Mouse (Mus musculus): ENCODE data around the gene Asb5.
"Not testable (repeated sequence)": the region's sequence is repeated elsewhere in the genome, so short reads cannot be mapped to it uniquely, and the experiment has no call there.

Asb5 gene

GRCm38 (mm10) chr8:54548383-54548782 lies 19.0 kb downstream of the Asb5 start:
- no peak for DNase-seq

DNA sequence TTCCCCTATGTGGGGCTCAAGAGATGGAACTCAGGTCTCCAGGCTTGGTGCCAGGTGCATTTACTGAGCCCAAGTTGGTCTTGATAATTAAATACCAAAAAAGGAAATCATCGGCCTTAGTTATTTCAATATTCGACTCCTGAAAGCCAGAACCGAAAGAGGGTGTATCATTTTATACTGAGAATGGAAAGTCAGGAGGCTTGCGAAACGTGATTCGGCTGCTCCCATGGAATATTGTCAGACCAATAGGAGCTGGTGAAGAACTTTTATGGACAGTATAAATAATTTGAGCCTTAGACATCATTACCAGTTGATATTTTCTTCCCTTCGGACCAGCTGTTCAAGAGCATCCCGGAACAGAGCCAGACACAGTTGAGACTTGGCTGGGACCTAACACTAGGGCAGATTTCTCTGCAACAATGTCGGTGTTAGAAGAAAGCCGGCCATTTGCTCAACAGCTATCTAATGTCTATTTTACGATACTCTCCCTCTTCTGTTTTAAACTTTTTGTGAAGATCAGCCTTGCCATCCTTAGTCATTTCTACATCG lies 20.7 kb downstream of the Asb5 start:
- DNase-seq, result no peak

DNA sequence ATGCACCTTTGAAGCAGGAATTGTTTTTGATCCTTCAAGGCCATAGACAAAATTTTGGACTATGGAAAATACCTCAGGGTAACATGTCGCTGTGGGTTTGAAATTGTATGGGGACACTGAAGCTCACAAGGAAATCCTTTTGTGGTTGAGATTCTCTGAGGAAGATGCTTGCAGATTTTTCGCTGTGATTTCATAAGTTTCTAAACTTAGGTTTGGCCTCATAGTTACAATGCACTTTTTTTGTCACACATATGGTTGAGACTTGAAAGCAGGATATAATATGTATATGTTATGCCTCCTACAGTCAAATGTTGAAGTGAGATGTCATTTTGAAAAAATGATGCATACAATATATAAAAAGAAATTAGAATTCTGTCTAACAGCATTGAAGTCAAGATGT lies 25.5 kb downstream of the Asb5 start:
- no peak for DNase-seq

DNA sequence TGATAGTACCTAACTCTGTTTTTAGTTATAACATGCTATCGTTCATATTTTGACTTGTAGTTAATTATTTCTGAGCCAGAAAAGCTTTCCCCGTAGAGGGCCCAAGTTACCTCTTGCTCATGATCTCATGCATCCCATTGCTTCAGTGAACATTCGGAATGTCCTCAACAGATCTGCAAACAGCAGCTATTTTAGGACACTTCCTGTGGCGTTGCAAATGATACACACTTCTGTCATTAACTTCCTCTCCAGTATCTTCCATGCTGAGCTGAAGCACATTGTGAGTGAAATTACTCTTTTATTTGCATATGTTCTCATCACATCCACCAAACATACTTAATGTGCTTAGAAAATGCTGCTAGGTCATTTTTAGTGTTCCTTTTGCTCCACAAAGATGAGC lies 32.8 kb downstream of the Asb5 start:
- DNase-seq, result no peak

GRCm38 (mm10) chr8:54565181-54565580 lies 35.8 kb downstream of the Asb5 start:
- no peak for DNase-seq

GRCm38 (mm10) chr8:54565603-54566260 lies 36.4 kb downstream of the Asb5 start:
- no peak for DNase-seq

DNA sequence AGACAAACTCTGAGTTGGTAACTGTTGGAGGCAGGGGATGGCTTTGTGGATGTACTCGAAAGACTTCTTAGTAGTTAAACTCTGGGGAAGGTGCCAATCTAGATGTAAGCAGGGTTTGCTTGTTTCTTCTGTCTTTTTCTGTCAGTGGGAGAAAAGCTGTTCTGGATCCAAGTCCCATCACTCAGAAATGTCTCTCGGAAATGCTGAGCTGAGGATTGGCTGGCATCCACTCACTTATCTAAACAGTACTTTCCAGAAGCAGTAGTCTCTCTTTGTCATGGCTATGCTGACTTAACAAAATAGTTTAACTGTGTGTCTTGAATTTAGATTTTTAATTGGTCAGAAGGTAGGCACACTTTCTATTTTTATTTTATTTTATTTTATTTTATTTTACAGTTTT lies 37.8 kb downstream of the Asb5 start:
- no peak for DNase-seq

DNA sequence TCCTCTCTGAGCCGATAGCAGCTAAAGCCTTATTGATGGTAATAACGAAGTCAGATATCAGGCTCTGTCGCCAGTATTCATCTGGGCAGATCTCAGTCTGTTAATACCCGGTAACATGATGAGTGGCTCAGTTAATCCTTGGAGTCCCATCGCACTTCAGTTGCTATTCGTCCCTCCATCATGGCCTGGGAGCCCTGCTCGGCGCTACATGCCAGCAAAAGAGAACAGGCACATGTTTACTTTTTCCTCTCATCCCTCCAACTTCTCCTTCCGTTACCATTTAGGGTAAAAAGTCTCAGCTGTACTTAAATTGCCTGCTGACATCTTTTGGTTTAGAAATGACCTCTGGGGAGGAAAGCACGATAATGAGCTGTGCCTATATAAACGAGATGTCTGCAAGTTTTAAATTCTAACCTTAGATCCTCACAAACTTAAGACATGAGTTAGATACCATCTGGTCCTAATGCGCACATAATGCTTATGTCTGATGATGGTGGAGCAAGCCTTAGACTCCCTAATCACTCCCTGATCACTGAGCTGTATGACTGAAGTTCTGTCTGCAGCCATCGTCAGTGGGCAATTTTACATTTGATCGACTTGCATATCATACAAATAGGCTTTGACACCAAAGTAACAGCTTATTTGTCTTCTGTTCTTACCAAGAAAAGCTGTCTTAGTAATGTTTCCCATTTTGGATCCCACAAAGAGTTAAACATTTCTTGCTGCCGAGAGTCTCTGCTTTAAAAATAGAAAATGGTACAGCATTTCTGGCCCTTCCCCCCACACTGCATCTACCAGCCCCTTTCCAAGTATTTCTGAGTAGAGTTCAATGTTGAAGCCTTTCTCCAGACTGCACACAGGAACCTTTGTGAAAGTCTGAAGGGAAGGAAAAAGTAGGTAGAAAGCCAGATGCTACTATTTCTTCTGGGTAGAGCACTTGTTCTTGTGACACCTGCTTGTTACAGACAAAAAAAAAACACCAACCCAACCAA lies 41.5 kb downstream of the Asb5 start:
- DNase-seq, result no peak

DNA sequence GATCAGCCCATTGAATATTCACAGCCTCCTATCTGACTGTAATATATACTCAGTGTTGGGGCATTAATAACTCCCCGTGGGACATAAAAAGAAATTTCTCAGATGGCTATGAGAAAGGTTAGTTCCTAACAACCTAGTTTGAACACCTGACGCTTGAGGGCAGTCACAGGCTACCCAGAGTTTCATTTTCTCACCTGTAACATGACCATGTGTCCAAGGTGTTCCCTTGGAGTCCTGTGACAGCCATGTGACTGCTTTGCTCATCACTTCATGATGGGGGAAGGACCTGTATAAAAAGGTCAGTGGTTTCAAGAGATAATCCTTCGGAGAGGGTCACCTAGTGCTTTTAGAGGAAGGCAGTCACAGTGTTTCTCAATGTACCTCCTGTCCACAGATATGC lies 52.1 kb downstream of the Asb5 start:
- no peak for DNase-seq

- no peak for DNase-seq
These were observed 53.5 kb downstream of the Asb5 start for GRCm38 (mm10) chr8:54582886-54583285.

GRCm38 (mm10) chr8:54594634-54595033 lies 65.3 kb downstream of the Asb5 start:
- no peak for DNase-seq

DNA sequence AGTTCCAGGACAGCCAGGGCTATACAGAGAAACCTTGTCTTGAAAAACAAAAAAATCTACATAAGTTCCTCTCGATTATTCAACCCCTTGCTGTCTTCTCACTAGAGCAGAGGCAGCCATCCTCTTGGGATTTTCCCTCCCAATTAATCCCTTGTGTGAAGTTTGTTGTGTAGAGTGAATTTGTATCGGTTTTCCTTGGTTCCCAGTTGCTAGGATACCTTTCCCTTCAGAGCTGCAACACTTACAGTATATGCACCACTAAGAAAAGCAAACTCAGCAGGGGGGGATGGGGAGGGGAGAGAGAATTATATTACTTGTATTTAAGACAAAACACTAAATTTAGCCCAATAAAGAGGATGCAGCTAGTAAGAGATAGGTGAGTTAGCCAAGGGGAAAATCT lies 66.7 kb downstream of the Asb5 start:
- DNase-seq, result no peak

GRCm38 (mm10) chr8:54596940-54597339 lies 67.6 kb downstream of the Asb5 start:
- DNase-seq, result no peak

DNA sequence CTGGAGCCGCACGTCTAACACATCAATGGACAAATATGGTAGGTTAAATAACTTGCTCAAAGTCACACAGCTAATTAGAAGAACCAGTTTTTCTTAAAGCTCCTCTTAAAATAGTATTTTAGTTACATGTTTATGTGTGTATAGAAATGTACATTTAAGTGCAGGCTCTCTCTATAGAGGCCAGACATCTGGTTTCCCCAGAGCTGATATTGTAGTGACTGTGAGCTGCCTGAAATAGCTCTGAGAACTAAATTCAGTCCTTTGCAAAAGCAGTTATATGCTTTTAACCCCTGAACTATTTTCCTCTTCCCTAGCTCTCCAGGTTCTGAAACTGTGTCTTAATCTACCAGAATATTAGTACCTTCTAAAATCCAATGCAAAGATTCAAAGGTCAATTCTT lies 68.0 kb downstream of the Asb5 start:
- no peak for DNase-seq

DNA sequence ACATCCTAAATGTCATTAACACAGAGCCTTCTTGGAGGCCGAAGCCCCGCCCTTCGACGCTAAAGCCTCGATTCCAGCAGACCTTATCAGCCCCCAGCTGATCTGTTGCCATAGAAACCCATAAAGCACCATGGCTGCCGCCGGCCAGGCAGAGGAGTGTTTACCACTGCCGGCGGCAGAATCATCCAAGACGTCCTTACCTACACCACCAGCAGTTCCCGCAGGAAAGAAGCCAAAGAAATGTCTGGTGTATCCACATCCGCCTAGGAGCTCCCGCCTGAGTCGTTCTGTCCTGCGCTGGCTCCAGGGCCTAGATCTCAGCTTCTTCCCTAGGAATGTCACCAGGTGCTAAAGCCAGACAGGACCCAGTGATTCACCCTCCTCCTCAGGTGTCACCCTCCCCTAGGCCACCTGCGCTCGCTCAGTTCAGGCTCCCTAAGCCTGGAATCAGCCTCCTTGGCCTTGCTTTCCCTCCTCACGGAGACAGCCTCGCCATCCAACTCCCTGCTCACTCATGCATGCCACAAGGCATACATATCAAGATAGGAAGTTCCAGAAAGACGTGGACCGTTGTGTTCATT lies 71.4 kb downstream of the Asb5 start, which contains the start of gene Spata4:
Gene Spata4 (plus strand): TSS at position 111 of the 581 bp plus-strand sequence.
- no peak for DNase-seq

GRCm38 (mm10) chr8:54603440-54603839 lies 74.1 kb downstream of the Asb5 start:
- DNase-seq, result no peak

DNA sequence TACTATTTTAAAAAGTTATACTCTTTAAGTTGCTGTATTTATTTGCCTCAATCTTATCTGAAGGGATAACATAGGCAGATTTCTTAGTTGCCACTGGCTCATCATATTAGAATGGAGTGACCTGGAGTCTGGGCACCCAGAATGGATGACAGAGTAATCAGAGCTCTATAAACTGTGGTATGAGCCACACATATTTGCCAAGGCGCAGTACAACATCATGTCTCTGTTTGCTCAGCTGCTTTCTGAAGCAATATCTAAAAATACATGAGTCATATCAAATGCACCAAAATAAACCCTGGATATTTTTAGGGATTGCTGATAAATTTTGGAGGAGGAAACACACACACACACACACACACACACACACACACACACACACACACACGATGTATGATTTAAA lies 80.0 kb downstream of the Asb5 start:
- no peak for DNase-seq

DNA sequence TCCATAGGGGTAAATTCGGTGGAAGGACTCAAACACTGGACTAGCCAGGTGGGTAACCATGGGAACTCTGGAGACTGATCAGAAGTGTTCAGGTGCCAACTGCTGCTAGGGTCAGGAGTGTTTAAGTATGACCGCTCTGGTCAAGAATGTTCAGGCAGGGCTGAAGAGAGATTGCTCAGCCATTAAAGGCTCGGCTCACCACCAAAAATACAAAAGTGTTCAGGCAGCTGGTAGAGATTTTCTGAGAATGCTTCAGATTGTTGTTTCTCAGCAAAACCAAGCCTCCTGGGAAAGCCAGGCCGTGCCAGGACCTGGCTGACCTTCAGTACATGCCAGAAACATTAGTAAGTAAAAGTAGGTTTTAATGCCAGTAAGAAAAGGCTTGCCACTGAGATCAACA lies 80.9 kb downstream of the Asb5 start:
- peak; percentile 17 for DNase-seq

DNA sequence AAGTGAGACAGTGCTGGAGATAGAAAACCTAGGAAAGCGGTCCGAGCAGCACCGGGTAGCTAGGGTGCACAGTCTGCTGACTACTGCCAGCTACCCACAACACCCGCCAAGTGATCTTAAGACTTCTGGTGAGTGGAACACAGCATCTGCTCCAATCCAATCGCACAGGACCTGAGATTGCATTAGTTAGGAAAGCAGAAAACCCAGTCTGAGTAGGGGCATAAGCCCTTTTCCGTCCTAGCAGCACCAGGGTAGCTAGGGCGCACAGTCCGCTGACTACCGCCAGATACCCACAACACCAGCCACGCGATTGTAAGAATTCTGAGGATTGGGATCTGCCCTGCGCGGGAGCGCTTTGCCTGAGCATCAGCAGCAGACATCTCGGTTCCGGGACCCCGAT lies 87.3 kb downstream of the Asb5 start:
- not testable (repeated sequence) for DNase-seq

All from kidney, adult 18-20 months (tissue).